Mouse (Mus musculus) lung, postnatal 25 days (tissue): ENCODE results near the gene Cbr1.

Source experiments
- DNase-seq: peaks from one replicate; pipeline ENCODE4 v3.0.0; 2022; ENCODE audit warnings: low spot score

Cbr1 gene

GRCm38 (mm10) chr16:93605553-93605952 is at the start of gene Cbr1:
TSS of gene Cbr1 (plus strand) at chr16:93605853.
- no peak for DNase-seq

GRCm38 (mm10) chr16:93557646-93558045 is 48.0 kb upstream of the Cbr1 start:
- peak; percentile 42 for DNase-seq

GRCm38 (mm10) chr16:93558499-93558898 is 47.2 kb upstream of the Cbr1 start:
- no peak for DNase-seq

GRCm38 (mm10) chr16:93572383-93572782 is 33.3 kb upstream of the Cbr1 start:
- no peak for DNase-seq

GRCm38 (mm10) chr16:93573434-93573833 is 32.2 kb upstream of the Cbr1 start:
- no peak for DNase-seq

GRCm38 (mm10) chr16:93574521-93575191 is 31.0 kb upstream of the Cbr1 start:
- DNase-seq: peak; percentile 14

GRCm38 (mm10) chr16:93575574-93575973 is 30.1 kb upstream of the Cbr1 start:
- DNase-seq: no peak

- peak; percentile 74 for DNase-seq
Observed at GRCm38 (mm10) chr16:93576412-93577082, 29.1 kb upstream of the Cbr1 start.

GRCm38 (mm10) chr16:93578346-93579005 is 27.2 kb upstream of the Cbr1 start:
- DNase-seq: no peak

GRCm38 (mm10) chr16:93581125-93581524 is 24.5 kb upstream of the Cbr1 start:
- DNase-seq: no peak

- no peak for DNase-seq
Observed at GRCm38 (mm10) chr16:93584976-93585702, 20.5 kb upstream of the Cbr1 start.

- no peak for DNase-seq
Observed at GRCm38 (mm10) chr16:93585703-93586205, 19.9 kb upstream of the Cbr1 start.

- DNase-seq: no peak
Observed at GRCm38 (mm10) chr16:93586382-93586781, 19.3 kb upstream of the Cbr1 start.

- no peak for DNase-seq
Observed at GRCm38 (mm10) chr16:93588281-93588680, 17.4 kb upstream of the Cbr1 start.

GRCm38 (mm10) chr16:93590915-93591314 is 14.7 kb upstream of the Cbr1 start:
- DNase-seq: no peak

GRCm38 (mm10) chr16:93591450-93592430 is 13.9 kb upstream of the Cbr1 start:
- no peak for DNase-seq

GRCm38 (mm10) chr16:93592711-93593110 is 12.9 kb upstream of the Cbr1 start:
- no peak for DNase-seq

GRCm38 (mm10) chr16:93593406-93593805 is 12.2 kb upstream of the Cbr1 start:
- no peak for DNase-seq

GRCm38 (mm10) chr16:93594448-93594847 is 11.2 kb upstream of the Cbr1 start:
- no peak for DNase-seq

GRCm38 (mm10) chr16:93595766-93596165 is 9.9 kb upstream of the Cbr1 start:
- DNase-seq: no peak

- no peak for DNase-seq
Observed at GRCm38 (mm10) chr16:93596807-93597206, 8.8 kb upstream of the Cbr1 start.
